Mouse (Mus musculus): ENCODE results near the gene Cacnb1.

DNA sequence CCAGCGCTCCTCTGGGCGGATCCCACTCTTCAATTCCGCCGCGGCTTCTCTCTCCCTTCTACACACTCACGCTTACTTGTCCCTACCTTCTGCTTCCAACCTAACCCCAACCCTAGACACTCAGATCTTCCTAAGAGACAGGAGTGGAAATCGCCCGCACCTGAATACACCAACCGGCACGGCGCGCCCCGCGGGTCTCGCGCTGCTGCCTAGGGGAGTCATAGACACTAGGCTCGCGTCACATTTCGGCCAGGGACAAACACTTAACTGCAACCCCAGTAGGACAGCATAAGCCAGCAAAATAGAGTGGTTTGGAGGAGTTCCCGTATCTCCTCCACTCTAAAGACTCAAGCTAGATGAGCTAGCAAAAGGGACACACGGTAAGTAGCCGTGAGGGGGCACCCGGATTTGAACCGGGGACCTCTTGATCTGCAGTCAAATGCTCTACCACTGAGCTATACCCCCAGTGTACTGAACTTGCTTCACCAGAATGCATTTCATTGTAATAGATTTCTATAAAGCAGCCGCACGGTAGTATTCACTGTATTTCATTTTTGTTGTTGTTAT, 34.2 kb downstream of the Cacnb1 start:
- TF ChIP-seq CTCF (IDR thresholded peaks at IDR 0.05; ENCODE audit: control insufficient read depth, insufficient read depth, insufficient replicate concordance, low read depth, low read length) (no peak), POLR2A (IDR thresholded peaks at IDR 0.05; ENCODE audit: control insufficient read depth, low read depth, low read length) (peak; percentile 24; the same call in 1 of the 2 replicates)

Measured in testis, adult 2 months (tissue).